Mouse (Mus musculus) urinary bladder, postnatal 36 days (tissue): ENCODE results near the gene Flt3l.
A peak's percentile ranks its signal among the peaks of the same experiment; 100 is the strongest.
"Not testable (repeated sequence)": the region's sequence is repeated elsewhere in the genome, so short reads cannot be mapped to it uniquely, and the experiment has no call there.

Experiments used
- DNase-seq, 2 experiments: peaks; one replicate each; pipeline ENCODE4 v3.0.0; 2022; ENCODE audit warnings: low spot score in 2 of 2, mixed read lengths in 1 of 2

The Flt3l gene

GRCm38 (mm10) chr7:45135993-45136567 lies at the start of gene Flt3l, which contains the start of gene Gm45713:
TSS of gene Flt3l (minus strand) at chr7:45136432.
TSS of gene Gm45713 (minus strand) at chr7:45136231.
- peak; percentile 88 to 93 for DNase-seq

GRCm38 (mm10) chr7:45185921-45186320 lies 49.7 kb upstream of the Flt3l start:
- no peak for DNase-seq

DNA sequence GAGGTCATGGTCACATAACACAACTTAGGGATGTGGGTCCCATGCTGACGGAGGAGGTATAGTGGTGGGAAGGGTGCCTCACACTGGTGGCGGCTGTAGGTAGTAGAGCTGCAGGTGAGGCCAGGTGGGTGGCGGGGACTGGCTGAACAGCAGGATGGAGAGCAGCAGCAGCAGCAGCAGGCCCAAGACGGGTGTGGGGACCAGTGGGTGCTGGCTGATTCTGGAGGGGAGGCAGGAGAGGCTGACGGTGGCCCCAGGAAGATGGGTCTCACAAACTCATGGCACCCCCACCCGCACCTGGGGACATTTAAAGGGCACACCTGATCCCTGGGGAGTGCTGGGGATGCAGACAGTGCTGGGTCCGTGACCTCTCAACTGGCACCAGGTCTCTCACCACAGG lies 47.4 kb upstream of the Flt3l start:
- no peak for DNase-seq

DNA sequence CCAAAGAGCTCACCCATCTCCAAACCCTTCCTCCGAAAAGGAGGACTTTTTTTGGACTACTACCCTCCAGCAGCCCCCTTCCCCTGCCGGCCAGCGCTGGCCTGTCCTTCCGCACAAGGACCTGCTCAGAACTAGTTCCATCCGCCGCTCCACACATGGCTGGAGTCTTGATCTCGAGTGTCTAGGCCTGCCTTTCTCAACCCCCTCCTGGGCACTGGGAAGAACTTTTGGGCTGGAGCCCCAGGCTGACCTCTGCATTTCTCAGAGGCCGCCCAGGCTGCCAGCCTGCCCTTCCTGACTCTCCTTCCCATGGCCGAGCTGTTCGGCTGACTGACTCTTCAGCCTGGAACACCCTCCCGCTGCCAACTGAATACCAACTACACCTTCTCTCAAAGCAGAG lies 46.4 kb upstream of the Flt3l start:
- DNase-seq, result no peak

DNA sequence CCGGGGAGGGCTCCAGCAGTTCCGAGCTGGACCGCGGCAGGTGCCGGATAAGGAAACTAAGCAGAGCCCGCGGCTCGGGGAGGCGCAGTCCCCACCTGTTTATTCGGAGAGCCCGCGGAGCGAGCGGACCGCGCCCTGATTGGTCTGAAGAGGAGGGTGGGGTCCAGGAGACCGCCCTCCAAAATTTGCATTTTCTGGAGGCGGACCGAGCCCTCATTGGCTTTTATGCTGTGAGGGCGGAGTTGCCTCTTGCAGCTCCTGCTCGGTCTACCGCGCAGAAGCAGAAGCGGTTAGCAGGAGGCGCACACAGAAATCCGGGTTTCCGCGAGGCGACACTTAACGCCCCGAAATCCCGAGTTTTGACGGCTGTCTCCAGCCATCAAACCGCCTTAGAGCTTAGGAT lies 46.0 kb upstream of the Flt3l start:
- DNase-seq, result peak; percentile 80 to 88

- DNase-seq, result no peak
Observed at GRCm38 (mm10) chr7:45181540-45181939, 45.3 kb upstream of the Flt3l start.

- no peak for DNase-seq
Observed at GRCm38 (mm10) chr7:45180896-45181477, 44.8 kb upstream of the Flt3l start, which contains the start of gene Pth2. TSS of gene Pth2 (plus strand) at chr7:45180995.

GRCm38 (mm10) chr7:45179469-45179868 lies 43.2 kb upstream of the Flt3l start, which contains the start of gene Gfy:
TSS of gene Gfy (minus strand) at chr7:45179569.
- no peak for DNase-seq

- DNase-seq, result no peak
Observed at GRCm38 (mm10) chr7:45178550-45178949, 42.3 kb upstream of the Flt3l start.

- DNase-seq, result no peak
Observed at GRCm38 (mm10) chr7:45176356-45176755, 40.1 kb upstream of the Flt3l start.

GRCm38 (mm10) chr7:45175929-45176328 lies 39.7 kb upstream of the Flt3l start:
- no peak for DNase-seq

- DNase-seq, result no peak
Observed at GRCm38 (mm10) chr7:45175398-45175797, 39.2 kb upstream of the Flt3l start.

DNA sequence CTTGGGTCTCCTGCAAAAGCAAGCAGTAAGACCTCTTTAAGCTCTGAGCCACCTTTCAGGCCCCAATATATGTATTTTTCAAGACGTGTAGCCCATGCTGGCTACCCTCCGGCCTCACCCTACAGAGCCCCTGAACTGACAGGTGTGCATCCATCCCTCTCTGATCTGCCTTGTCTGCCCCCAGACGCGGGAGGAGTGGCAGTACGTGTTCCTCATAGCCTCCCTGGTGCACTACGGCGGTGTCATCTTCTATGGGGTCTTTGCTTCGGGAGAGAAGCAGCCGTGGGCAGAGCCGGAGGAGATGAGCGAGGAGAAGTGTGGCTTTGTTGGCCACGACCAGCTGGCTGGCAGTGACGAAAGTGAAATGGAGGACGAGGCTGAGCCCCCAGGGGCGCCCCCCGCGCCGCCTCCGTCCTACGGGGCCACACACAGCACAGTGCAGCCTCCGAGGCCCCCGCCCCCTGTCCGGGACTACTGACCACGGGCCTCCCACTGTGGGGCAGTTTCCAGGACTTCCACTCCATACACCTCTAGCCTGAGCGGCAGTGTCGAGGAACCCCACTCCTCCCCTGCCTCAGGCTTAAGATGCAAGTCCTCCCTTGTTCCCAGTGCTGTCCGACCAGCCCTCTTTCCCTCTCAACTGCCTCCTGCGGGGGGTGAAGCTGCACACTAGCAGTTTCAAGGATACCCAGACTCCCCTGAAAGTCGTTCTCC lies 38.5 kb upstream of the Flt3l start:
- no peak for DNase-seq

DNA sequence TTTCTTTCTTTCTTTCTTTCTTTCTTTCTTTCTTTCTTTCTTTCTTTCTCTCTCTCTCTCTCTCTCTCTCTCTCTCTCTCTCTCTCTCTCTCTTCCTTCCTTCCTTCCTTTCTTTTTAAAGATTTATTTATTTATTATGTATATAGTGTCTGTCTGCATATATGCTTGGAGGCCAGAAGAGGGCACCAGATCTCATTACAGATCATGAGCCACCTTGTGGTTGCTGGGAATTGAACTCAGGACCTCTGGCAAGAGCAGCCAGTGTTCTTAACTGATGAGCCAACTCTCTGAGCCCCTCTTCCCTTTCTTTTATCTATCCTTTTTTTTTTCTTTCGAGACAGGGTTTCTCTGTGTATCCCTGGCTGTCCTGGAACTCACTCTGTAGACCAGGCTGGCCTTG lies 37.5 kb upstream of the Flt3l start:
- not testable (repeated sequence) for DNase-seq

DNA sequence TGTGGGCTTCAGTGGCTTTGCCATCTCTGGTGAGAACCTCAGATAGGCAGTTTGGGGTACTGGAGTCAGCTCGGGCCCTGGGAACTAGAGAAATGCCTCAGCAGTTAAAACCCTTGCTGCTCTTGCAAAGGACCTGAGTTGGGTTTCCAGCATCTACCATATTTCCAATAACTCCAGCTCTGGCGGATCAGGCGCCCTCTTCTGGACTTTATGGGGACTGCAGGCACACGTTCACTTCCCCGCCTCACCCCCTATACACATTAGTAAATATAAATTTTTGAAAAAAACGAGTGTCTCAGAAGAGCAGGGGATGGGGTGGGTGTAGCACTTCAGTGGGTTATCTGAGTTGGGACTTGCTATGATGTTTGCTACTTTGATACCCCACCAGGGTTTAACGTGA lies 36.7 kb upstream of the Flt3l start:
- DNase-seq, result no peak

- no peak for DNase-seq
Observed at GRCm38 (mm10) chr7:45169495-45169894, 33.3 kb upstream of the Flt3l start.

DNA sequence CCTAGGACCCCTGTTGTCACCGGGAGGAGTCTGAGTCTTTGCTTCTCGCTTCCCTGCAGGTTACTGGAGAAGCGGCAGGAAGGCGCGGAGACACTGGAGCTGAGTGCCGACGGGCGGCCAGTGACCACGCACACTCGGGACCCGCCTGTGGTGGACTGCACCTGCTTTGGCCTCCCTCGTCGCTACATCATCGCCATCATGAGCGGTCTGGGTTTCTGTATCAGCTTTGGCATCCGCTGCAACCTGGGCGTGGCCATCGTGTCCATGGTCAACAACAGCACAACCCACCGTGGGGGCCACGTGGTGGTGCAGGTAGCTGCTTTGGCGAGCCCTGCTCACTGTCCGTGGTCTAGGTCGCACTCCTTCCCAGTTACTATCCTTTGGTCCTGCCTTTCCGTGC lies 32.4 kb upstream of the Flt3l start:
- DNase-seq, result no peak

GRCm38 (mm10) chr7:45167761-45168445 lies 31.7 kb upstream of the Flt3l start:
- no peak for DNase-seq

DNA sequence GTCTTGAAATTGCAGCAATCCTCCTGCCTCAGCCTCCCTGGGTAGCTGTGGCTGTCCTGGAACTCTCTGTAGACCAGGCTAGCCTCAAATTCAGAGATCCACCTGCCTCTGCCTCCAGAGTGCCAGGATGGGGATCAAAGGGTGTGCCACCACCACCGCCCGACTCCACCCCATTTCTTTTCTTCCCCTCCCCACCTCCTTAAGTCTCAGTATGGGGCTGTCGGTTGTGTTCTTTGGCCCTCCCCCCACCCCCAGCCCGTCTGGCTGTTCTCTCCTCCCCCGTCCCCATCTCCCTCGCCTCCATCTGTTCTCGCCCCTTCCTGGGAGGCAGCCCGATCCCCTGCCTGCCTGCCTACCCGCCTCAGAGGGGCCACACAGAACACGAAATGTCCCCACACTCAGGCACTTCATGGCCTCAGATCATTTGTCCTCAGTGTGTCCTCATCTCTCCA lies 30.7 kb upstream of the Flt3l start:
- DNase-seq, result no peak

DNA sequence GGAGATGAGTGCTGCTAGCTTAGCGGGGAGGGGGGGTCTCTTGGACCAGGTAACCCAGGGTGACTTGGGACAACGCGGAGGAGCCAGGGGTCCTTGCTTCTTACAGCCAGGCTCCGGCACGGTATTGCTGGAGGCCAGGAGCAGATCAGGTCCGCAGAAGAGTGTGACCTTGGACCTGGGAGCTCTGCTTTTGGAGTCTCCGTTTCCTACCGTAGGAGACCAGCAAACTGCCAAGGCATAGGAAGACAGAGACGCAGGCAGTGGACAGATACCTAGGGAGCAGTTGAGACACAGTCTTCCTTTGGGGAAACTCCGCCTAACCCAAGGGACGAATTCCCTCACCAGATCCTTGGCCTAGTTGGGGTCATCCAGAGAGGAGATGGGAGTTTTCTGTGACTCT lies 29.5 kb upstream of the Flt3l start:
- no peak for DNase-seq

DNA sequence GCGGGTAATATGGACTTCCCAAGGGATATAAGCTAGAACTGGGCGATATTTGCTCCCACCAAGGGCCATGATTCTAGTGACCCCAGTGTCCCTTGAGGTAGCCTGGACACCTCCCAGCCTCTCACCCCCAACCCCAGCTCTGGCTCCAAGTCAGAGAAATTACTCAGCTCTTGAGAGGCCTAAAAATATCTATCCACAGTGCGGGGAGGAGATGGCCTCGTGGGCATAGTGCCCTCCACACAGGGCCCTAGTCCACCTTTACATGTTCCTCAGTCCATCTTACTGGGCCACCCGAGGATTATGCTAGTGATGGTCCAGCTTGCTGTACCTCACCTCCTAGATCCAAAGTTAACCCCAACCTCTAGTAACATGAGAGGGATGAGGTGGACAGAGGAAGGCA lies 28.6 kb upstream of the Flt3l start:
- no peak for DNase-seq

DNA sequence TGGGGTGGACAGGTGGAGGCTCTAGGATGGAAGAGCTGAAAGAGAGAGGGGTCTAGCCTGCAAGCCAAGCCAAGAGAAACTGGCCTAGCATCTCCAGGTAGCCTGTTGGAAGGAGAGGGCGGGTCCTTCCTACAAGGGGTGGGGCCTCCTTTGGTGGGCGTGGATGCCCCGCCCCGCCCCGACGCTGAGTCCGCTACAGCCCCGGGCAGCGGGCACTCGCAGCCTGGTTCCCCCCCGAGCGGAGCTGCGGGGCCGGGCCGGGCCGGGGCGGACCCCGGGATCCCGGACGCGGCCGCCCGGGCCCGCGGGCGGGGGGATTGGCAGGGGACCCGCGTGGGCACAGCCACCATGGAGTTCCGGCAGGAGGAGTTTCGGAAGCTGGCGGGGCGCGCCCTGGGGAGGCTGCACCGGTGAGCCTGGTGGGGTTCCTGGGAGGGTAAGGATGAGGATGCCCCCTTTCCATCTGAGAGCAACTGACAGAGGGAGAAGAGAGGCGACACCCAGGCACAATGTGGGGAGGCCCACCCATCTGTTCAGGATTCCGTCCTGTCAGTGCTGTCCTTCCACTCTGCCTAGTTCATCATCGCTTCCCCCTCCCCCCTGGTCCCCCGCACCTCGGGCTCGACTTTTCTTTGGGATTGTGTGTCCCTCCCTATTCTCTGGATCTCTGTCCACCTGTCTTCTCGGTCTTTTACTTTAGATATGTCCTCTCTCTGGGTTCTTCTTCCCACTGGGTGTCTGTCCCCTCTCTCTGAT lies 27.7 kb upstream of the Flt3l start, which contains the start of gene Slc17a7:
Gene Slc17a7, plus strand, starts transcription at position 215 of the 756 bp plus-strand sequence.
- DNase-seq, result no peak
